Mouse (Mus musculus) stomach, adult 2 months (tissue): ENCODE results near the gene Krt27. TPM values are rescaled to one million over a fixed set of nuclear protein-coding genes. Genes with fewer than 3 reads are reported as not detected.

Experiments
- polyA plus RNA-seq: library from polyadenylated mRNA; depleted of rRNA; stranded (reverse); fragments of >200 nt; gene quantifications from 2 replicates; pipeline ENCODE4 v1.2.3, GENCODE M21; 2012; rRNA removed

Gene Krt27
- not detected in 2 replicates for polyA plus RNA-seq

GRCm38 (mm10) chr11:99351004-99351403 is at the start of gene Krt27:
Krt27 (minus strand) TSS chr11:99351104.

GRCm38 (mm10) chr11:99389264-99389663 is 38.4 kb upstream of the Krt27 start, which contains the start of gene Krt10:
Krt10 (minus strand) TSS chr11:99389364.

GRCm38 (mm10) chr11:99374803-99375202 is 23.9 kb upstream of the Krt27 start, which contains the start of gene Krt28:
Krt28 (minus strand) TSS chr11:99374903.

DNA sequence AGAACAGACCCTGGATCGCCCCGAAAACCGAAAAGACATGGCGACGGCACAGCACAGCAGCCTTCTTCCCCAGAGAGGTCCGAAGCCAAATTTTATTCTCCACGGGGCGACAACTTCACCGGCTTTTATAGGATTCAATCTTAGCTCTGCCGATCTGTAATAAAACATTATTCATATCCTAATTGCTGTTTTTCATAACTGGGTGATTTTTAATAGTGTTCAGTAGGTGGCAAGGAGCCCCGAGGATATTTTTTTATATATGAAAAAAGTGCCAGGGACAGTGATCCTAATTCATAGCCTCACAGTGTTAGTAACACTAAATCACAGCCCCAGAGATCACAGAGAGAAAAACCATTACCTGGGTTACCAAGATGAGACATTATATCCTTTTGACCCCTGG is 13.0 kb downstream of the Krt27 start, which contains the start of gene Krt26:
Gene Krt26 (minus strand): TSS at position 101 of the 400 bp plus-strand sequence.

DNA sequence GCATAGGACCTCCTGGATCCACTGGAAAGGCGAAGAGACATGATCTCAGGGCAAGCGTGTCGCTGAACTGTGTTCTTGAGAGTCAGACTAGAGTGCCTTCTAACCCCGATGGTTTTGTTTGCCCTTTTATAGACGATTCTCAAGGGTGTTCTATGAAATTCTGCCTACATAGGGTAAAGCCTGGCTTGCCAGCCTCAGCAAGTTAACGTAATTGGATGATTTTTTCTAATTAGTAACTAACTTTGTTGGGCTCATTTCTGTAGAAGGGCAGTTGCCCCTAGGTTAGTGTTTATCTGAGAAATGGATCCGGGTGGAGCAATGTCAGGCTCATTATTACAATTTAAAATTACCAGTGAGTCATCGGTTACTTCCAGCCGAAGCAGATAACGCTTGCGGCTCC is 28.1 kb downstream of the Krt27 start, which contains the start of gene Krt25:
Gene Krt25 (minus strand): TSS at position 101 of the 400 bp plus-strand sequence.

Other genes starting within 250 kb of the Krt27 start
- 0.48 and 1.6 TPM in 2 replicates for gene Ccr7, start 196.0 kb downstream of the Krt27 start, polyA plus RNA-seq
- 3.5 and 4.1 TPM in 2 replicates for gene Smarce1, start 120.1 kb downstream of the Krt27 start, polyA plus RNA-seq
- gene Krt222, start 107.0 kb downstream of the Krt27 start, polyA plus RNA-seq: not detected in 2 replicates
- gene Krt24, start 65.8 kb downstream of the Krt27 start, polyA plus RNA-seq: not detected in 2 replicates
- gene Krt25, start 28.2 kb downstream of the Krt27 start, polyA plus RNA-seq: not detected in 2 replicates
- not detected in 2 replicates for gene Krt26, start 13.1 kb downstream of the Krt27 start, polyA plus RNA-seq
- gene Krt28, start 23.8 kb upstream of the Krt27 start, polyA plus RNA-seq: not detected in 2 replicates
- gene Krt10, start 38.3 kb upstream of the Krt27 start, polyA plus RNA-seq: 321 and 430 TPM in 2 replicates
- 0.58 and 0.89 TPM in 2 replicates for gene Krt12, start 71.2 kb upstream of the Krt27 start, polyA plus RNA-seq
- gene Krt20, start 87.0 kb upstream of the Krt27 start, polyA plus RNA-seq: 24.2 and 29.7 TPM in 2 replicates
- gene Krt23, start 142.0 kb upstream of the Krt27 start, polyA plus RNA-seq: 108 and 113 TPM in 2 replicates
- not detected in 2 replicates for gene Krt39, start 170.2 kb upstream of the Krt27 start, polyA plus RNA-seq
- gene Krt40, start 192.1 kb upstream of the Krt27 start, polyA plus RNA-seq: not detected in 2 replicates
- 0.44 TPM in 1 of 2 replicates, not detected in the other for gene Krtap3-3, start 199.8 kb upstream of the Krt27 start, polyA plus RNA-seq
- gene Krtap3-2, start 205.7 kb upstream of the Krt27 start, polyA plus RNA-seq: 0.81 and 3.3 TPM in 2 replicates
- not detected in 2 replicates for gene Gm11939, start 208.4 kb upstream of the Krt27 start, polyA plus RNA-seq
- not detected in 2 replicates for gene Krtap3-1, start 215.5 kb upstream of the Krt27 start, polyA plus RNA-seq
- not detected in 2 replicates for gene Krtap1-5, start 229.9 kb upstream of the Krt27 start, polyA plus RNA-seq
- 0.21 TPM in 1 of 2 replicates, not detected in the other for gene Krtap1-4, start 232.6 kb upstream of the Krt27 start, polyA plus RNA-seq
- not detected in 2 replicates for gene Krtap1-3, start 240.2 kb upstream of the Krt27 start, polyA plus RNA-seq
- gene Krtap9-3, start 247.0 kb upstream of the Krt27 start, polyA plus RNA-seq: not detected in 2 replicates